Mouse (Mus musculus) embryonic fibroblast, embryonic 13.5 days (primary cell): Measurements from ENCODE around the gene Usp22.

Experiments
- CTCF ChIP-seq: IDR thresholded peaks from 2 replicates; pipeline ENCODE4 v1.5.1; 2011; ENCODE audit warnings: mild to moderate bottlenecking, control low read depth, low read length, moderate library complexity, borderline replicate concordance; ENCODE audit not compliant: insufficient read depth
- POLR2A ChIP-seq: IDR thresholded peaks from 2 replicates; pipeline ENCODE4 v1.6.1; 2011; ENCODE audit warnings: low read depth, mild to moderate bottlenecking, control low read depth, low read length, moderate library complexity

DNA sequence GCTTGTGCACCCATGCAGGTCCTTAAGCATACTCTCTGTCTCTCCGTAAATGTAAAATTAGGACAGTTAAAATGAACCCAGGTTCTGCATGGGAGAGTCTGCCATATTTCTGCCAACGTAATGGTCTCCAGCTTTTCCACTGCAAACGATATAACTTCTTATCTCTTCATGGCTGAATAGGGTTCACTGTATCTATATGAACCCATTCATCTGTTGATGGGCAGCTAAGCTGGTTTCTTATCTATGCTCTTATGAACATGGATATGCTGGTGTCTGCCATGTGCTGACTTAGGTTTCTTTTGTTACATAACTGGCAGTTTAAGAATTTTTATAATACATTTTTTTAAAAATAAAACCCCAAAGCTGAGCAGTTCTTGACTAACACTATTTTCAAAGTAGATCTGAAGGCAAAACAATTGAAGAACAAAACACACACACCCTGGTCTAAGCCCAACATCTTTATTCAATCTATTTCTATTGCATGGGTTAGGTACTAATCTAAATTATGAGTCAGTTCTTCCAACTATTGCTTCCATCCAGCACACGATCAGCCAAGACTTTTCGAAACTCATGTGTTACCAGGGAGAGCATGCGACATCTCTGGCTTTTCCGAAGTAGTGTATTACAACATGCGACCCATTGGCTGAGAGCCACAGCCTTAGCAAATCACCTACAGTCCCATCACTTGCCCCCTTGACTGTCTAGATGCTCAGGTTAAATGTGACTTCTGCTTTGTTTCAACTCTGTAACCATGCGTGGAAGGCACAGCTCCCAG lies 48.3 kb upstream of the Usp22 start:
- TF ChIP-seq CTCF (no peak), POLR2A (no peak)
